Mouse (Mus musculus) heart, adult 8-10 months (tissue): Measurements from ENCODE around the gene Sirt2. TPM values are rescaled to one million over a fixed set of nuclear protein-coding genes. Genes with fewer than 3 reads are reported as not detected.
A peak's percentile ranks its signal among the peaks of the same experiment; 100 is the strongest.

ENCODE experiments used
- DNase-seq: peaks from one replicate; pipeline ENCODE4 v3.0.0; 2022; ENCODE audit warnings: low spot score
- total RNA-seq, 4 experiments: library from RNA; stranded (reverse); gene quantifications; 2 replicates each; pipeline ENCODE4 v1.2.4; 2022

The Sirt2 gene
- total RNA-seq, 4 experiments from 2014 or later, result 84.0 to 92.6 (median 90.8) TPM

DNA sequence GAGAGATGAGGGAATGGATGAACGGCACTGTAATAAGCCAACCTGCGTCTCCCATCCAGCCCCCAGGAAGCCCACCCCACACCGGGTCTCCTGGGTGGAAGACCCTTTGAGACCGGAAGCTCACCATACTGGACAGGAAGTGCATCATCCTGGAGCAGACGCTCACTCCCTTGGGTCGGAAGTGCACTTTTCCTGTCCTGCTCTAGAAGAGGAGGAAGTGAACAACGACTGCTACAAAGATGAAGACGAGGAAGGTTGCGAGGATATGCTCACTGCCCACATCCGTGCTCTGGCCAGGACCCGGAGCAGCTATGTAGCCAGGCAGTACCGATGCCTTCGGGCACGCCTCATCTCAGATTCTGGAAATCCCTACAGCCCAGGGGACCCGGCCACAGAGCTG lies 29.3 kb downstream of the Sirt2 start:
- DNase-seq, result peak; percentile 49

DNA sequence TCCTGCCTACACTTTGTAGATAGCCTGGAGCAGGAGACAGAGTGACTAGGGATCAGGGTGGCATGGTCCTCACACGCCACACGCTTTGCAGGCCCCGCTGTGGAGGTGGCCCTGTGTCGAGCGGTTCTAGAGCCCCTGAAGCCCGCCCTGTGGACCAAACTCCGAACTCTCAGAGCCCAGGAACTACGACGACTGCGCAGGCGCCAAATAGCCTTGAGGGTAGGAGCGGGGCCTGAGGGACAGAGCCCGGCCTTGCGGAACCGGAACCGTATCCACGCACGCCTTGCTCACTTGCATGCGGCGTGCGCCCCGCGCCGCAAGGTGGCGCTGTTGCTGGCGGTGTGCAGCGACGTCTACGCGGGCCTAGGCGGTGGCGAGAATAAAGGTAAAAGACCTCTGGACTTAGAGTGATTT lies 30.0 kb downstream of the Sirt2 start:
- peak; percentile 78 for DNase-seq

DNA sequence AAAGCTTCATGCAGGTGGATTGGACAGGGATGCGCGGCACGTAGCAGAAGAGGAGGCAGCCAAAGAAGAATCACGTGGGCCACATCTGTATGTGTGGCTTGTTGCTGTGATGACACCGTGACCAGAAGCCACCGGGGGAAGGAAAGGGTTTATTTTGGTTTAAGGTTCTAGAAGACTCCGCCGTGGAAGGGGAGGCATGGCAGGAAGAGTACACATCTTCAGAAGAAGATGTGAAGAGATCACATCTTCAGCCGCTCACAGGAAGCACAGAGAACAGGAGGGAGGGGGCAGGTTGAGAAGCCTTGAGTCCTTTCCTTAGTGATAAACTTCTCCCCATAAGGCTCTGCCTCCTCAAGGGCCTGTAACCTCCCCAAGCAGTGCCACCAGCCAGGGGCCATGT lies 33.5 kb downstream of the Sirt2 start:
- no peak for DNase-seq

DNA sequence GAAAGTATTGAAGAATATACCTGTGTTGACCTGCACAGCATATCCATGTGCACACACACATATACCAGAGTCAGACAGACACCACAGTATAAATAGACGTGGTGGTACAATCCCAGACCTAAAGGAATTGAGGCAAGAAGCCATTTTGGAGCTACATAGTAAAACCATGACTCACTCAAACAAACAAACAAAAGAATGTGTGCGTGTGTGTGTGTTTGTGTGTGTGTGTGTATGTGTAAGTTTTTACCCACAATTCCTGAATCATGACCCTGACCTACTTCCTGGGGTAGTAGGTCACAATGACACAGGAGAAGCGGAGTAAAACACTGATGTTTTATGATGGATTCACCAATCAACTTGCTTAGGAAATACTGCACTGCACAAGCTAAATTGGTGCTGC lies 34.9 kb downstream of the Sirt2 start:
- no peak for DNase-seq

DNA sequence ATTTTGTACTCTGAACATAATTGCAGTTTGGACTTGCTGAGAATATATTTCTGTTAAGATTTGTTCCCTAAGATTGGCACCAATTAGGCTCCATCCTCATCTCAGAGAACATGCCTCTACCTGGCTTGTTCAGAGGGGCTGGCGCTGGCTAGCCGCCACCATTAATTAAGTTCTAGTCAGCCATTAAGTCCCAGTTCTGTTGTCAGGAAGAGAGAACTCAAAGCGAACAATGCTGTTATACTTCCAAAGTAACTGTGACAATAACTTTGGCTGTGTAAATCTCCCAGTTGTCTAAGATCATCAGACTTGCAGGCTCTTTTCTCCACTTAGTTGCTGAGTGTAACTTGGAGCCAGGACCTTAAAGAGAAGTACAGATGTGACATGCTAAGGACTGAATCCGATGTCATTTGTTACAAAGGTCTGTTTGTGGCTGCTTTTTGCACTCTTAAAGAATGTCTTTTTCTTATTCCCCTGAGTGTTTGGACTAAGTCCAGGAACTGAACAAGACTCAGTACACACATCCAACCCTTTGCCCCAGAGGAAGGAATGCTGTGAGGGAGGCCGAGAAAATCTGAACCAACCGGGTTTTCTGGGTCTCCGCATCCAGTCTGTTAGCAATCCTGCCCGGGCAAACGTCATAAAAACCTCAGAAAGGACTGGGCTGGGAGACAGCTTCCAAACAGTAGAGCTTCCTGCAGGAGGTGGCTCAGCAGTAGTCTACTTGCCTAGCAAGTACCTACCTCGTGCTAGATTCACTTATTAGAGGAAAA lies 35.6 kb downstream of the Sirt2 start:
- peak; percentile 67 for DNase-seq

DNA sequence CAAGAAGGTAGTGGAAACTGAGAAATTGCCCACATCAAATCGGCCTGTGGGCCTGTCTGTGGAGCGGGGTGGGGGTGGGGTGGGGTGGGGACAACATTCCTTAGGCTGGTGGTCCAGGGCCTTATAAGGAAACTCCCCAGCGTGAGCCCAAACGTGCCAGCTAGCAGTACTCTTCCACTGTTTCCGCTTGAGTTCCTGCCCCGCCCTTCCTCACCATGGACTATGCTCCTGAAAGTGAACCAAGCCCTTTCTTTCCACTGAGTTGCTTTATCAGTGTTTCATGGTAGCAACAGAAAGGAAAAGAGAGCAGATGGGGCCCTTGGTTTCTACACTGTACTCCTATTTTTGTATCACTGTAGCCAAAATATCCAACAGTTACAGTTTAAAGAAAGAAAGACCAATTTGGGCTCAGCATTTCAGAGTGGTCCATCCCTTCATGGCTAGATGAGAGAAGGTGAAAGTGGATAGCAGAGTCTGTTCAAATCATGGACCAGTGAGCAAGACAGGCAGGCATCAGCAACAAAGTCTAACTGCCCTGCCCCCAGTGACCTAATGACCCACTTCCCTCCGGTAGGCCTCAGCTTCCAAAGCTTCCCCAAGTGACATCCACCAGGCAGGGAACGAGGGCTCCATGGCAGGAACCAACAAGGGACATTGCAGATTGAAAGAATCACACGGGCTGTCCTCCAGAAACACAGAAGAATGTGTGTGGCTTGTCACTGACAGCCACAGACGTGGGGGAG lies 36.5 kb downstream of the Sirt2 start:
- peak; percentile 61 for DNase-seq

DNA sequence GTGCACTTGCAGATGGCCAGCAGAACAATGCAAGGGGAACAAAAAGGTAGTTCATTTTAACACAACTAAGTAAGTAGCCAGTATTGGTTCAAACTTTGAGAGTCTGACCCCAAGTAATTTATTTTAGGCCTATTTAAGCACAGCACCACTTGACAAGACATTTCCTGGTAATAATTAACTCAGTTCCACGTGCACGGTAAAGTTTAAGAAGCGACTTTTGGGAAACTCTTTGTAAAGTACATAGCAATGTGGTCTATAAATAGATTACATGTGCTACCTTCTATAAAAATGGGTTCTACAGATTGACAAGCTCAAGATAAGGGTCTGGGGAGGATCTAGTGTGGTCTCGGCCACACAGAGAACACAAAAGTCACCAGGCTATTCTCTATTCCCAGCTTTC lies 37.2 kb downstream of the Sirt2 start:
- DNase-seq, result no peak

DNA sequence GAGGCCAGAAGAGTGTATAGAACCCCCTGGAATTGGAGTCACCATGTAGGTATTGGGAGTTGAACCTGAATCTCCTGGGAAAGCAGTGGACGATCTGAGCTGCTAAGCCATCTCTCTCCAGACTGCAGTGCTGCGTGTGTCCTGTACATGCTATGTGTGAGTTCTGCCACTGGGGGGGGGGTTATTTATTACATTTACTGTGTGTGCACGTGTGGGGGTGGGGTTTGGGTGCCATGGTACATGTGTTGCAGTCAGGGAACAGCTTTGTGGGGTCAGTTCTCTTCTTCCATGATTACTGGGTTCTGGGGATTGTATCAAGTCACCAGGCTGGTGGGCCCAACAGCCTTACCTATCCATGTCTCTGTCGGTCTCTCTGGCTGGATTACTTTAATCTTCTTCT lies 40.3 kb downstream of the Sirt2 start:
- DNase-seq, result no peak

DNA sequence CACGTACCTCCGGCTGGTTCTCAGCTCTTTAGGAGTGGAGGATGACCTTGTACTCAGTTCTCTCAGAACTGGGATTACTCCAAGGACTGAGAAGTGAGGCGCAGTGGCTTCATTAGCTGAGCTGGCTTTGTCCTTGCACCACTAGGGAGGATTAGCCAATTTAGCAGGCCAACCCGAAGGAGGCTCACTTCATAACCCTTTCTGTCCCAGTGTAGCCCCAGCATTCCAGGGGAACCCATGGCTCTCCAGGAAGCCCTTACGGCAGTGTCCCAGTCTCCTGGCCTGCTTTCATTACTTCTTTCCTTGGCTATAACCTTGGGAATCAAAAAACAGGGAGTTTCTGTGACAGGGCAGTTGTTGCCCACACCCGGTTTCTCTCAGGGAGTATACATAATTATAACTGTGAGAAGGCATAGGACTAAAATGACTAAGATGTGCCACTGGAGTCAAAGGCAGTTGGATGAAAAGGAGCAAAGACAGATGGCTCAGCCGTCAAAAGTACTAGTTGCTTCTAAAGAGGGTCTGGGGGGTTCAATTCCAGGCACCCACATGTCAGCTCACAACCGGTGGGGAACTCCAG lies 41.2 kb downstream of the Sirt2 start:
- DNase-seq, result peak; percentile 48

DNA sequence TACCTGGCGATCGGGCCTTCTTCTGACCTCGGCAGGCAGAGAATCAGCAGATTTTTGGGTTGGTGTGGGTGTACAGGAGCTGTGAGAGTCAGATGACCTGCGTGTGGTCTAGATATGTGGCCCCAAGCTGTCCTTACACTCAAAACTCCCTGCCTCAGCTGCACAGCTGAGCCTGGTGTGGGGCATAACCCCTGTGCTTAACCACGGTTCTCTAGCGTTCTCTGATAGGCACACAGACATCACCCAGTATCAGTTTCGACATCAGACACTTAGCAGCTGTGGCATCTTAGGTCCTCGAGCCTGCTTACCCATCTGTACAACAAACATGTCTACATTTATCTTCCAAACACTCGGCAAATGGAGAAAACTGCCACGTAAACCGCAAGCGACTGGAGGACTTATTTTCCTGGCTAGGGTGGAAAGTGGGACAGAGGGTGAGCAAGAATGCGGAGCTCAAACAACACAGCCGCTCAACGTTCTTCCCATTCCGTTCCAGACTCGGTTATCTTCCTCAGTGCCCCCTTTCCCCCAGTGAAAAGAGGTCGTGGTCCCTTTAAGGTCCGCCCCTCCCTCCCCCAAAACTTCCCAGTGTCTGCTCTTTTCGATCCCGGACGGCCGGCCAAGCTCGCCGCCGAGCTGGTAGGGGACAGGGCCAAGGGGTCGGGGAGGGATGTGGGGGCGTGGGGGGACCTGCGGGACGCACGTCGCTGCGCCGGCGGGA lies 41.8 kb downstream of the Sirt2 start, which contains the start of gene Hnrnpl:
TSS of gene Hnrnpl (plus strand) at position 321 of the 721 bp plus-strand sequence.
- peak; percentile 78 for DNase-seq

DNA sequence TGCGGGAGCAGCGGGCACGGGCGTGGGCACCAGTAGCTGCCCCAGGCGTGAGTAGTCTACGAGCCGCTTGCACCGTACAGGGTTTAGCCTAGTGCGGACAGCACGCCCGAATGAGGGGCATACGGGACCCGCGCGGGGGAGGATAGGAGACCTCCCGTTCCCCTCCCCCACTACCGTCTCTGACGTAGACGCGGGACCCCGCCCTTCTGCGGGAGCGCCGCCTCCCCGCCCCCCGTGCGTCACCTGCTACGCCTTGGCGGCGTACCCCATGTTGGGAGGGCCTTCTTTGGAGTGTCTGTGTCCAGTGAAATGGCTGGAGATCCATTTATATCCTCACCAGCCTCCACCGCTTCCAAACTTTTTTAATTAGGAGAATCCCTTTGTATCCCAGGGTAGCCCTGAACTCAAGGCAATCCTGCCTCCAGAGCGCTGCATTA lies 42.4 kb downstream of the Sirt2 start:
- DNase-seq, result peak; percentile 96

DNA sequence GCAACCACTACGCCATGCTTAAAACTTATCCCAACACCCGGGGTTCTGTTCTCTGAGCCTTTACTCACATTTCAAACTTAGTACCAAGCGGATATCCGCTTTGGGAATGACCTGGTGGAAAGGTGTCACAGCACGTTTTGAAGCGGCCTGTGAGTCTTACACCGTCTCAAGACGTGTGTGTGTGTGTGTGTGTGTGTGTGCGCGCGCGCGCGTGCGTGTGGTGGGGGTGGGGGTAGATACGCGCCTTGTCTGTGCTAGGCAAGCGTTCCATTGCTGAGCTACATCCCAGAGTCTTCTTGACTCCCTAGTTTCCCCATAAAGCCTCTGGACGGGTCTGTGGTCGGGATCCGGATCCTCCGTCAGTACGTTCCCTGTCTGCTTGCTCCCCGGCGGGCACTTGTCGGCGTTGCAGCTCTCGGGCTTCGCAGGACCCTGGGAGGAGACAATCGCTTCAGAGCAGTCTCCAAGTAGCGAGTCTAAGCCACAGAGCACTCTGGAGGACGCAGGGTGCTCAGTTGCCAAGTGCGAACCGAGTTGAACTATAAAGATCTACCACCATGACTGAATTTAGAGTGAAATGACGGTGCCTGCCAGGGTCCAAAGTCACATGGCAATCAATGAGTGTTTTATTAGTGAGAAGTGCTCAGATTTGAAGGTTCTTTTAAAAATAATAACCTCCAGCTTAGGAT lies 43.0 kb downstream of the Sirt2 start:
- no peak for DNase-seq

DNA sequence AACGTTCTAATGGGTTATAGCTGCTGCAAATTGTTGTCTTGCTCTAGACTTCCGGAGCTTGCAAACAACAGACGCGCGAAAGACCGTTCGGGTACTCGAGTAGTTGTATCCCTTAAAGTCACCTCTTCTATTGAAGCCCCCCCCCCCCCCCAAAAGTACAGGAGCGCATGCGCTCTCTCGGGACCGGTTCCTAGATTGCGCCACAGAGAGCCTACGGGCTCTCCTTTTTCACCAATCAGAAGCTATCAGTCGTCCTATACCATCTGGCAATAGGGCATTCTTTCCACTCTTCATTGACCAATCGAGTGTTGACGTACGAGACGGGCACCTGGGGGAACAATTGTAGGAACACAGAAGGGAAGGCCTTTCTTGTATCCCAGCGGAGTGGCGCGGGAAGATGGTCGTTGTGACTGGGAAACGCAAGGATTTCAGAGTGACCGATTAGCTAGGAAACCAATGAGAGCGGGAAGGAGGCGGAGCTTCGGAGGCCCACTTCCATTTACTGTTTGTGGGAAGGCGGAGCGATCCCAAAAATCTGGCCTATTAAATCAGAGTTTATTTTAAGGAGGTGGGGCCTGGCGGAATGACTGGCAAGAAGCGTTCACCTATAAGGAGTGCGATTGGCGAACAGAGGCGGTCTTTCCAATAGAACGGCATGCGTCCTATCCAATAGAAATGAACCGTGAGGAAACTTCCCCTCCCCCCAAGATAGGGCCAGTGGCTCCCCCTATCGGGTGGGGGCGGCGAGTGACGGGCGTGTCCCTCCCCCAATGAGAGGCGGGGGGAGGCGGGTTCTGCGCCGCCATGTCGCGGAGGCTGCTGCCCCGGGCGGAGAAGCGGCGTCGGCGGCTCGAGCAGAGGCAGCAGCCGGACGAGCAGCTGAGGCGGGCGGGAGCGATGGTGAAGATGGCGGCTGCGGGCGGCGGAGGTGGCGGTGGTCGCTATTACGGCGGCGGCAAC lies 43.9 kb downstream of the Sirt2 start:
- DNase-seq, result peak; percentile 99

DNA sequence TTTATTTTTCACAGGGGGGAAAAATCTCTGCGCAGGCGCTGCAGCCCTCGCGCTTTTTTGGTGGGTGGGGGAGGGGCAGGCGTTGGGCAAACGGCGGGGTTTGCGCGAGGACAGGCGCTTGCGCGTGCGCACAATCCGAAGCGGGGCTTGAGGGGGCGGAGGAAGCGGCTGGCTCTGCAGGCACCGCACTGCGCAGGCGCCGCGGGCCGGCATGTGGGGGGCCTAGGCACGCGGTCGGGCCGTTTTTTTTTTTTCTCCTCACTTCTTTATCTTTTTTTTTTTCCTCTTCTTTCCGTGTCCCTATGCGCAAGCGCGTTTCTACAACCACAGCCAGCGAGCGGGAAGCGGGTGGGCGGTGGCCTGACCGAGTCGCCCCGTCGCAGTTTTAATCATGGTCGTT lies 44.7 kb downstream of the Sirt2 start:
- DNase-seq, result peak; percentile 87

DNA sequence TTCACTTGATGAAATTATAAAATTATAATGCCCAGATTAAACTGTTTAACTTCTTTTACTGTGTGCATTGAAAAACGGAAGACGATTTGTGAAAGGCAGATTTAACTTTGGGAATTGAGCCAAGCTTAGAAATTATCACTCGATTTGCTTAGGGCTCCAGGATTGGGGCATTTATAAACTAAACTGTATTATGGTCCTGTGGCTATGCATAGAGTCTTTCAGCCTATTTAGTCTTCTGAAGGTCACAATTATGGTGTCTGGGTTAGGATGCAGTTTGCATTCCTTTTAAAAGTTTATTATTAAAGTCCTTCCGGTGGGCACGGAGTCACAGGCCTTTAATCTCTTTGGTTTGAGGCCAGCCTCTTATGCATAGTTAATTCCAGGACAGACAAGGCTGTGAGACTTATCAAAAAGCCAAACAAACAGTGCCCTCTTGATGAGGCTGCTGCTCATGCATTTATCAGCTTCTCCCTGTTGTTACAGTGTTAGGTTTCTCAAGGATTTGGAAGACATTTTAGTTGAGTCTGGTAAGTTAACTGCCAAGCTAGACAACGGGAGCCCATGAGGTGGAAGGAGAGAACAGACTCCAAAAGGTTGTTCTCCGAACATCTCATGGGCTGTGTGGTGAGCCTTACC lies 45.2 kb downstream of the Sirt2 start:
- no peak for DNase-seq

DNA sequence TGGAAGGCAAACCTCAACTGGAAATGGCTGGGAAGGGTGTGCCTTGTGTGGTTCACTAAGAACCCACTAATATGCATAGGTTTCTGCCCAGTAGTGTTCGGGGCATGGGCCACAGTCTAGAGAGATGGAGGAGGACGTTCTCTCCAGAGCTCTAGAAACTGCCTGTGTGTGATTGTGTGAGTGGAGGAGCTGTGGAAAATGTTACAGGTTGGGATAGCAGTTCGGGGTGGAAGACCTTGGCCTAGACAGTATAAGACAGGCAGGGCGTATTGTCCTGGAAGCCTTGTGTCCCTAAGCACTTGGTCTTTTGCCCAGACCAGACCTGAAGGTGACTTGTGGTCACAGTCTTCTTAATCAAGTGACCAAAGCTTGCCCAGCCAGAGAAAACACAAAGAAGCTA lies 45.9 kb downstream of the Sirt2 start:
- DNase-seq, result no peak

DNA sequence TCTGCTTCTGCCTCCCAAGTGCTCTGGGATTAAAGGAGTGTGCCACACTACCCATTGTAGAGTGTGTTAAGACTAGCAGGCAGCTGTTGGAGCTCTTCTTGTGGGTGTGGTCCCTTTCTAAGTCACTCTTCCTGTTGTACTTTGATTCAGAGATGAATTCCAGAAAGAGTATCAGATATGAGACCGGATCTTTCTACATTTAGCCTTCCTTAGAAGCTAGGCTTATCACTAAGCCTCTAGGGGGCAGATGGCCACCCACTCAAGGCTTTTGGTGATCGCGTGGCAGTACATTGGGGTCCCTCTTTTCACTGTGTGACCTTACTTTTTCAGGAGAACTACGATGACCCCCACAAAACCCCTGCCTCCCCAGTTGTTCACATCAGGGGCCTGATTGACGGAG lies 46.4 kb downstream of the Sirt2 start:
- peak; percentile 36 for DNase-seq

DNA sequence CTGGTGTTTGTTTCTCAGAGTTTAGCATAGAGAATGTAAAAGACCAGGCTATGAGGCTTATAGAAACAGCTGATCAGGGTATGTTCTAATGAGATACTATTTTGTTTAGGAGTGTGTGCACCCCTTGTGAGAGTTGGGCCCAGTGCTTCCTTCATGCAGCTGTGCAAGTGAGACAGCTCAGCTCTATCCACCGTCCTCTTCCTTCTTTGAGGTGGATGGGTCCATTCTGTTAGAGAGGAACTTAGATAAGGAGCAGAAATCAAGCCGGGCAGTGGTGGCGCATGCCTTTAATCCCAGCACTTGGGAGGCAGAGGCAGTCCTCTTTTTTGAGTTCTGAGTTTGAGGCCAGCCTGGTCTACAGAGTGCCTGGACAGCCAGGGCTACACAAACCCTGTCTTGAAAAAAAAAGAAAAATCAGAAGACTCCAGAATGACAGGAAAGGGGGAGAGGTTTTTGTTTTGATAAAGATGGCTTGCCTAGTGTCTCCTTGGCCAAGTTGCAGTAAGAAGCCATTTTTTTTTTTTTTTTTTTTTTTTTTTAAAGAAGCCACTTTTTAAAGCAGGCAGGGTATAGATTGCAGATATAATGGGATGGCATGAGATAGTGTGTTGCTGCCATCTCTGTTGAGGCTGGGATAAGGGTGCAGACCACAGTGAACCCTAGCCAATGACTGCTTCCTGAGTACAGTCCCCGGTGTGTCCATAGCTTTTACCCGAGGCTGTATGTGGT lies 47.9 kb downstream of the Sirt2 start:
- DNase-seq, result no peak

DNA sequence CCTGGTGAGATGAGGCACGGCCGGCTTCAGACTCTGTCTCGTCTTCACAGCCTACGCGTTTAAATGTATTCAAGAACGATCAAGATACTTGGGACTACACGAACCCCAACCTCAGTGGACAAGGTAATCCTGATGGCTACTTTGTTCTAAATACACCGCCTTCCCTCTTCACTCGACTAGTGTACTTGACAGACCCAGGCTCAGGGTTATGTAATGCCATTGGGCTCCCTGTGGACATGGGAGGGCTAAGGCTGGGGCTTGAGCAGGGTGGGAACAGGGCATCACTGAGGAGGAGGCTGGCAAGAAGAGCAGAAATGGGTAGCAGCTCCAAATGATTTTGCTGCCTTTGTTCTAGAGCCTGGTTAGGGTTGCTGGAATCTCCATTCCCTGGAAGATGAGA lies 48.7 kb downstream of the Sirt2 start:
- DNase-seq, result no peak
